Mouse (Mus musculus): ENCODE measurements around the gene Scgb1a1. TPM values are rescaled to one million over a fixed set of nuclear protein-coding genes. Genes with fewer than 3 reads are reported as not detected.
A peak's percentile ranks its signal among the peaks of the same experiment; 100 is the strongest.
"Not testable (repeated sequence)": the region's sequence is repeated elsewhere in the genome, so short reads cannot be mapped to it uniquely, and the experiment has no call there.

The Scgb1a1 gene
- polyA plus RNA-seq, 1 experiment, result not detected

- no peaks in the 10 kb centered on the region; the same call in 1 of the 2 replicates for H3K27me3 ChIP-seq (ENCODE audit: control insufficient read depth)
- H3K4me3 ChIP-seq (replicated peaks), result no peak overlapping the region
- no peak for TF ChIP-seq GATA1 (IDR thresholded peaks at IDR 0.05; ENCODE audit: low read length)
- TF ChIP-seq TAL1 (IDR thresholded peaks at IDR 0.05; ENCODE audit: low read length), result no peak
- peaks cover 46% of the 10 kb centered on the region for H3K4me1 ChIP-seq (ENCODE audit: control insufficient read depth)
- H3K36me3 ChIP-seq (ENCODE audit: control insufficient read depth), result peaks cover 11% of the 10 kb centered on the region
- H3K9me3 ChIP-seq (ENCODE audit: control insufficient read depth, low read length), result peaks cover 9% of the 10 kb centered on the region
Observed at GRCm38 (mm10) chr19:9052803-9053431, 34.8 kb downstream of the Scgb1a1 start.

- Histone ChIP-seq H3K36me3 (ENCODE audit: control insufficient read depth) (peaks cover 11% of the 10 kb centered on the region), H3K4me1 (ENCODE audit: control insufficient read depth) (peaks cover 48% of the 10 kb centered on the region)
- not testable (repeated sequence) for H3K9me3 ChIP-seq (ENCODE audit: control insufficient read depth, low read length); H3K27me3 ChIP-seq (ENCODE audit: control insufficient read depth); H3K4me3 ChIP-seq (replicated peaks)
Observed at GRCm38 (mm10) chr19:9051985-9052384, 35.8 kb downstream of the Scgb1a1 start.

- TF ChIP-seq TAL1 (IDR thresholded peaks at IDR 0.05; ENCODE audit: low read length), result peak; percentile 25; the same call in 1 of the 3 replicates
- TF ChIP-seq GATA1 (IDR thresholded peaks at IDR 0.05; ENCODE audit: low read length), result peak; percentile 55
- Histone ChIP-seq H3K4me3 (replicated peaks) (no peak overlapping the region), H3K36me3 (ENCODE audit: control insufficient read depth) (peaks cover 11% of the 10 kb centered on the region), H3K27me3 (ENCODE audit: control insufficient read depth) (no peaks in the 10 kb centered on the region; the same call in 1 of the 2 replicates), H3K9me3 (ENCODE audit: control insufficient read depth, low read length) (peaks cover 9% of the 10 kb centered on the region), H3K4me1 (ENCODE audit: control insufficient read depth) (peaks cover 50% of the 10 kb centered on the region)
Observed at GRCm38 (mm10) chr19:9050294-9051229, 37.2 kb downstream of the Scgb1a1 start.

GRCm38 (mm10) chr19:9048981-9049687 is 38.6 kb downstream of the Scgb1a1 start:
- Histone ChIP-seq H3K36me3 (ENCODE audit: control insufficient read depth) (peaks cover 11% of the 10 kb centered on the region), H3K27me3 (ENCODE audit: control insufficient read depth) (no peaks in the 10 kb centered on the region; the same call in 1 of the 2 replicates), H3K4me3 (replicated peaks) (no peak overlapping the region), H3K9me3 (ENCODE audit: control insufficient read depth, low read length) (peaks cover 9% of the 10 kb centered on the region), H3K4me1 (ENCODE audit: control insufficient read depth) (peaks cover 64% of the 10 kb centered on the region)
- no peak for TF ChIP-seq GATA1 (IDR thresholded peaks at IDR 0.05; ENCODE audit: low read length)
- TF ChIP-seq TAL1 (IDR thresholded peaks at IDR 0.05; ENCODE audit: low read length), result no peak

- peaks cover 9% of the 10 kb centered on the region for H3K9me3 ChIP-seq (ENCODE audit: control insufficient read depth, low read length)
- peaks cover 65% of the 10 kb centered on the region for H3K4me1 ChIP-seq (ENCODE audit: control insufficient read depth)
- peaks cover 11% of the 10 kb centered on the region for H3K36me3 ChIP-seq (ENCODE audit: control insufficient read depth)
- no peaks in the 10 kb centered on the region; the same call in 1 of the 2 replicates for H3K27me3 ChIP-seq (ENCODE audit: control insufficient read depth)
- no peak overlapping the region for H3K4me3 ChIP-seq (replicated peaks)
- no peak for TF ChIP-seq GATA1 (IDR thresholded peaks at IDR 0.05; ENCODE audit: low read length)
- TF ChIP-seq TAL1 (IDR thresholded peaks at IDR 0.05; ENCODE audit: low read length), result no peak
Observed at GRCm38 (mm10) chr19:9047946-9048387, 39.8 kb downstream of the Scgb1a1 start.

- Histone ChIP-seq H3K4me1 (ENCODE audit: control insufficient read depth) (peaks cover 59% of the 10 kb centered on the region), H3K27me3 (ENCODE audit: control insufficient read depth) (no peaks in the 10 kb centered on the region; the same call in 1 of the 2 replicates), H3K4me3 (replicated peaks) (peak overlapping the region; percentile 22), H3K9me3 (ENCODE audit: control insufficient read depth, low read length) (peaks cover 9% of the 10 kb centered on the region), H3K36me3 (ENCODE audit: control insufficient read depth) (peaks cover 11% of the 10 kb centered on the region)
- no peak for TF ChIP-seq GATA1 (IDR thresholded peaks at IDR 0.05; ENCODE audit: low read length)
- TF ChIP-seq TAL1 (IDR thresholded peaks at IDR 0.05; ENCODE audit: low read length), result no peak
Observed at GRCm38 (mm10) chr19:9047207-9047945, 40.4 kb downstream of the Scgb1a1 start.

- H3K9me3 ChIP-seq (ENCODE audit: control insufficient read depth, low read length), result peaks cover 5% of the 10 kb centered on the region
- H3K27me3 ChIP-seq (ENCODE audit: control insufficient read depth), result no peaks in the 10 kb centered on the region; the same call in 1 of the 2 replicates
- H3K36me3 ChIP-seq (ENCODE audit: control insufficient read depth), result peaks cover 5% of the 10 kb centered on the region
- H3K4me3 ChIP-seq (replicated peaks), result no peak overlapping the region
- H3K4me1 ChIP-seq (ENCODE audit: control insufficient read depth), result peaks cover 45% of the 10 kb centered on the region
- TF ChIP-seq TAL1 (IDR thresholded peaks at IDR 0.05; ENCODE audit: low read length) (no peak), GATA1 (IDR thresholded peaks at IDR 0.05; ENCODE audit: low read length) (no peak)
Observed at GRCm38 (mm10) chr19:9044291-9044690, 43.5 kb downstream of the Scgb1a1 start.

- no peaks in the 10 kb centered on the region for H3K9me3 ChIP-seq (ENCODE audit: control insufficient read depth, low read length)
- H3K36me3 ChIP-seq (ENCODE audit: control insufficient read depth), result no peaks in the 10 kb centered on the region
- no peak overlapping the region for H3K4me3 ChIP-seq (replicated peaks)
- no peak for TF ChIP-seq GATA1 (IDR thresholded peaks at IDR 0.05; ENCODE audit: low read length)
- no peak for TF ChIP-seq TAL1 (IDR thresholded peaks at IDR 0.05; ENCODE audit: low read length)
- H3K27me3 ChIP-seq (ENCODE audit: control insufficient read depth), result no peaks in the 10 kb centered on the region
- H3K4me1 ChIP-seq (ENCODE audit: control insufficient read depth), result peaks cover 40% of the 10 kb centered on the region
Observed at GRCm38 (mm10) chr19:9043123-9043522, 44.6 kb downstream of the Scgb1a1 start.
